Mouse (Mus musculus): ENCODE data around the gene F5. TPM values are rescaled to one million over a fixed set of nuclear protein-coding genes. Genes with fewer than 3 reads are reported as not detected.

The F5 gene
- polyA plus RNA-seq, 2 experiments from 2014 or later = not detected

DNA sequence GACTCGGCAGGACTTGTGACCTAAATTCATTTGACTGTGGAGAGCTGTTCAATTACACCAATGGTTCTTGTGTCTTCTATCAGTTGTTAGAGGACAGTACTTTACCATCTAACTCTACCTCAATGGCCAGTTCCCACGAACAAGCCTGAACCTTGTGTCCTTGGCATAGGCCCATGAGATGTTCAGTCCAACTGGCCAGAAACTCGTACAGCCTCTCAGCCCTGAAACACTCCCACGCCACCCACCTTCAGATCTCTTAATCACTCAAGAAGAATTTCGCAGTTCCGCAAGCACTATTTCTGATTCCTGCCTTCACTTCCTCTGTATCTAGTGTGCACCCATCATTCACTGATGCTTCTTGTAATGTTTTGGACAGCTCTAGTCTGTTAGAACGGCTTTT, 84.4 kb downstream of the F5 start:
- ATAC-seq = no peak

DNA sequence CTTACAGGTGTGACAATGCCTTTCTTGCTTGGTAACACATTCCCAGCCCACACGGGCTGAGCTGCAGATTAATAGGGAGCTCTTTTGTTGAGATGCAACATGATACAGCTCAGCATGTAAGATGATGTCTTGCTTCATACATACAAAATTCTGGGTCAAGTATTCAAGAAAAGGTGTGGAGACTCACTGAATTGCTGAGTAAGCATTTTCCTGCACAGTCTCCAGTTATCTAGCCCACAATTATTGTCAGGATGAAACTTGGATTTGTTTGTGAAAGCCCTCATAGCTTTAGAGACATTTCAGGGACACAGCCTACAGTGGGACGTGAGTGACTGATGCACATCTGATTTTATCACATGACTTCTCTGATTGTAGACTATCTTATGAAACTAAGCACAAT, 89.9 kb downstream of the F5 start:
- no peak for ATAC-seq

DNA sequence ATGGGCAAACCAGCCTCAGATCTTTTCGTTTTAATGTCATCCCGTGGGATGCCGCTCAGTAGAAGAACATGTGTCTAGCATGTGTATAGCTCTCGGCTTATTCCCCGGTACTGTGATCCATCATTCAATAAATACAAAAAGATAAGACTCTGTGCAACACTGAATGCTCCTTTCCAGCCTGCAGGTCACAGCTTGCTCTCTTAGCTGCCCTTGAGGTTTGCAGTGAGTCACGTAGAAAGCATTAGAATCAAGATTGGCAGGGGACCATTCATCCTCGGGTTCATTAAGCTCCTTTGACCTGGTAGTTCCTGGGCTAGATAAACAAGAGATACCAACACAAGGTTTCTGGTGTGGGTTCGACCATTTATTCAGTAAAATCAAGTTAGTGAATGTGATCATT, 91.2 kb downstream of the F5 start:
- ATAC-seq = no peak

DNA sequence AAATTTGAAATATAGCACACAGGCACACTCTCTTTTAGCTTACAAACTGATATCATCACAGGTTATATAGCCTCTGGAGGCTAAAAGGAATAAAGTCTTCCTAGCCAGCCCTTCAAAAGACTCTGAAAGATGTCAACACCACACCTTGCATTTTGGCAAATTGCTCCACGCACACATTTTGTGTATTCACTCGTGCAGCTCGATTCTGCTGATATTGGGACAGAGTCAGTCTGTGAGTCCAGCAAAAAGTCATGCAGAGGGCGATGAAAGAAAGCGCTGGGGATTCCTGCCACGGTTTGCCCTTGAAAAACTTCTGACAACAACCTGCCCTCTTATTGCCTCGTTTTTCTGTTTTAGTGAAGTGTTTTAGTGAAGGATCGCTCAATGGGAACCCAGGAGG, 95.8 kb downstream of the F5 start:
- ATAC-seq = no peak

DNA sequence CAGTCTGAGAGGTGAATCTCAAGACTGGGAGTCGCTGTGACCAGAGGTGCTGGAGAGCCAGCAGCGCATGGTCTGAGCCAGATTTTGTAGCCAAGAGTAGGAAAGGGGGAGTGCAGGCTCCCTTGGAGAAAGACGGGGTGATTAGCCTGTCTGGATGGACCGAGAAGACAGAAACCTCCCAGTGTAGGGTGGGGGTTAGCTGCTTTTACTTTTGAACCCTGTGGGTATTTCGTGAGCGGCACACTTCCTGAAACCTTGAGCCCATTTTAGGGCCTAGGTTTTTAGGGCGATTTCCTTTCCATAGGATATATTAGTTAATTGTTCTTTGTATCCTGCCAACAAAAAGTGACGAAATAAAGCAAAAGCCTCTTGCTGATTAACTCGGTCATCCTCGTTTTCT, 96.3 kb downstream of the F5 start:
- ATAC-seq = no peak

DNA sequence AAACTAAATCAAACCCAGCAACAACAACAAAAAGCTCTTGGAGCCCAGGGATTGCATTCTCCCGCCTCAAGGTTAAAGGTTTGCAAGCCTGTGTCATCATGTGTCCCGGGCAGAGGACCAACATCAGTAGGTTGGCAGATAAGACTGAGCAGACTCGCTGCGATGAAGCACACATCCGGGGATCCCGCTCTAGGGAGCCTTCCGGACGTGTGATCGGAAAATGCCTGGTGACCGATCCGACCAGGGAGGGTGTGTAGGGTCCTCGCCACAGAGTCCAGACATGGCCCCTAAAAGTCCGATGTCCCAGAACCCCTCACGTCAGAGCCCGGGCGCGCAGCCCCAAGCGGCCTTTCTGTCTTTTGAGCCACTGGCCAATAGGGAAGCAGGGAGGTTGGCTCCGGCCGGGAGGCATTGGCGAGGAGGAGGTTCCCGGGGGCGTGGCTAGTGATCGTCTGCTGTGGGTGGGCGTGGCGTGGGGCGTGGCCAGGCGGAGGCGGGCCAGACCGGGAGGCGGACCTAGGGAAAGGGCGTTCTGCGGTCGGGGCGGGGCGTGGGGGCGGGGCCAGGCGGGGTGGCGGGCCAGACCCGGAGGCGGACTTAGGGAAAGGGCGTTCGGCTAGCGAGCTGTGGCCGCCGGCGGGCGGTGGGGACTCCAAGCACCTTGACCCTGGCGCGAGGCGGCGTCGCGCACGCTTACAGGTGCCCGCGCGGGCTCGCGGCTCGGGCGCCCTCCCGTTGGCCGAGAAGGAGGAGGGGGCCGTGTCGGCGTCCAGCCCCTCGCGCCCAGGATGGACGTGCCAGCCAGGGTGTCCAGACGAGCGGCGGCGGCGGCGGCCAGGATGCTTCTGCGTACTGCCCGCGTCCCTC, 97.1 kb downstream of the F5 start, which contains the start of gene Slc19a2:
Slc19a2 (plus strand) TSS at position 582 of the 867 bp plus-strand sequence.
- peak; percentile 87 for ATAC-seq

DNA sequence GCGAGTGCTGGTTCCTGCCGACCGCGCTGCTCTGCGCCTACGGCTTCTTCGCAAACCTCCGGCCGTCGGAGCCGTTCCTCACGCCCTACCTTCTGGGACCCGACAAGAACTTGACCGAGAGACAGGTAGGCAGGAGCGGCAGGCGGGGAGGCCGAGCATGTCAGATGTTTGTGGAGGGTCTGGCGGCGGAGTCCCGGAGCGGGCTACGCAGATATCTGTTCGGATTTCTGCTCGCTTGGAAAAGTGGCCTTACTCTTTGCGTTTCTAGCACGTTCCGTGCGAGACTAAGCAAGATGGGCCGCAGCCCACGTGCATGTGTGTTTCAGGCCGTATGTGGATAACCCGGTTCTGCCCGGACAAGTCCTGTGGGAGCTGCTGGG, 97.7 kb downstream of the F5 start:
- peak; percentile 16 for ATAC-seq

DNA sequence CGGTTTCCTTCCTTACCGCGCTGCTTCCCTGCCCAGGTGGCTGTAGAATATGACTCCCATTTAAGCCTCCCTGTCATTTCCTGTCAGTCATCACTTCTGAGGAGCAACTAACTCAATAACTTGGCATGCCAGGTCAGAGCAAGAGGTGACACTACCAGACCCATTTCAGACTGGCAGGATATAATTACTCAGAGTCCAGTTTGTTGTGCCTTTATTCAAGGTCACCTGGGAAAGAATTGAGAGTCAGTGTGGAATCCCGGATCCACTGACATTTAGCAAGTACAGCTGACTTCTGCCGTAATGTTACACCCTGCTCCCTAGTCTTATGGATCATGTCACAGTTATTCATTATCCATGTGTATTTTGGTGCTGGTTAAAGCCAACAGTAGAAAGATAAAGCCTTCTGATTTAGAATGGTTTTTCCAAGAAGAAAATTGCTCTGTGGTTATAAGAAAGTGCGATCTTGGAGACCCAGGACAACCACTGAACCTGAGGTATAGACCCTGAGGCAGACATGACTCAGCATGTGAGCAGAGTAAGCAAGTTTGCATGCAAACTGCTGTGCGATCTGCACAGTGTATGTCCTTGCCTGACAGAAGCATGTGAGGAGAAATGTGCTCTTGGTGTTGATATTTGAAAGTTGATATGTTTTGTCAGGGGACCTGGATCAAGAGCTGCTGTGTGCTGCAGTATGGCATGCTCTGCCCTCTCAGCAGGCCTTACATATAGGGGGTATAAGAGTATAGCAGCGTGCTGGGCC, 98.9 kb downstream of the F5 start:
- no peak for ATAC-seq

DNA sequence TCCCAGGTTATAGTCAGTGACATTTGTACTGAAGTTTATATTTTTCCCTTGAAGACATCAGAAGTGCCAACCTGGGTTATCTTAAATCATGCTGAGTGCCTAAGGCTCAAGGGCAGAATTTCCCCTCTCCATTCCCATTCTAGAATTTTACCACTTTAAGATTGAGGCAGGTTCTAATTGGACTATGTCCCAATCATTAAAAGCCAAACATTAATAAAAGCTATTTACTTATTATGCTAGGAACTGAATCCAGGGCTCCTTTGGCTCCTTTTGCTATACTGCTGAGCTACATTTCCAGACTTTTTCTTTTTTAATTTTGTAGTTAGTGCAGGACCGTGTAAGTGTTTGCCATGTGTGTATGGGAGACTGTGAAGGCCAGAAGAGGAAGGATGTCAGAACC, 99.8 kb downstream of the F5 start:
- no peak for ATAC-seq

DNA sequence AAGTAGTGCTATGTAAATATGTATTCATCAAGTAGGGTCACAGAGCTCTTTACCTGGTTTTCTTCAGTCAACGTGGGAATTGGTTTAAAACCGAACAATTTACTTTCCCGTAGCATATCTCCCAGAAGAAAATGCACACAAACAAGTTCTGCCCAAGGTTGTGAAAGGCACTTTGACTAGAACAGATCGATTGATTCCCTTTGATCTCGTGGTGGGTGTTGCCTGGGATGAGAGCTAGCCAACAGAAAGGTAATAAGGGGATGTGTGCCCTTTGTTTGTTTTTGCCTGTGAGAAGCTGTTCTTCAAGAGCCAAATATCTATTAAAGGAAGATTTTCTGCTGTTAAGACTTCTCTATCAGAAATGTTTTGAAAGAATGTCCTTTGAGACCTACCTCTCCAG, 100.9 kb downstream of the F5 start:
- no peak for ATAC-seq

DNA sequence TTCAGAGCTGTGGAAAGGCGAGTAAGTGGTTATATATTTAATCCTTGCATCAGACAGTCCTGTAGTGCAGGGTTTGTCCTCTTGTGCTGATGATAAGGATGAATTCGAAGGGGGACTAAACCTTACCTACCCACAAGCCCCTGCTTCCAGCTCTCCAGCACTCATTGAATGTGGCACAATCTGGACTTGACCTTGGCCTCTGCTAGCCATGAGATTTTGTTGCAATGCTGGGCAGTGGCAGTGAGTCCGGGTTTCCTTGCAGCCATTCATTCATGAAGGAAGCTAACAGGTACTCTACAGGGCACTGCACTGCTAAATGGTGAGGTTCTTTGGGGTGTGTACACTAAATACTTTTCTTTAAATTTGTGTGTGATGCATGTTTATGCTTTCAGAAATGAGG, 103.2 kb downstream of the F5 start:
- ATAC-seq = no peak

DNA sequence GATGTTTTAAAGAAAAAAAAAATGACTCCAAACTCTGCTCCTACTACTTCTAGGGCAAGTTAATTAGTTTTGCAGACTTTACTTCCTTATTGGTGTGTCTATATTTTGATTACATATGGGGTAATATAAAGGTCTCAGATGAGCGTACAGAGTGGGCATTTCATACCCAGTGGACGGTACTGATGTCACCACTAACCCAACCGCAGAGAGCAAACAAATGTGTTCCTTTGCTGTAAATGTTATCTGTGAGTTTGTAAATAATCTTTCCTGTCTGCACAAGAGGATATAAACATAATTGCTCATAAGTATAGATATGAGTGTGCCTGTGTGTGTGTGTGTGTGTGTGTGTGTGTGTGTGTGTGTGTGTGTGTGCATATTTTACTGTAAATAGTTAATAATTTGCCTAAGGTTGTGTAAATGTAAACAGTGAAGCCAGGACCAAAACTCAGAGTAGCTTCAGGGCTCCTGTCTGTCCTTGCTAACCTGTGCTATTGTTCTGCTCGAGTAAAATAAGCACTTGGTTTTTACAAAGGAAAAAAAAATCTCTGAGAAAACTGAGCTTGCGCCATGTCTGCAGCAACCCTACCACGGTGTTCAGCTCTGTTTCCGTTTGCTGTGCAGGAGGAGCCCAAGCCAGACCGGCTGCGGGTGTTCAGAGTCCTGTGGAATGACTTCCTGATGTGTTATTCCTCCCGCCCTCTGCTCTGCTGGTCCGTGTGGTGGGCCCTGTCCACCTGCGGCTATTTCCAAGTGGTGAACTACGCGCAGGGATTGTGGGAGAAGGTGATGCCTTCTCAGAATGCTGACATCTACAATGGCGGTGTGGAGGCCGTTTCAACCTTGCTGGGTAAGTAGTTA, 108.8 kb downstream of the F5 start:
- no peak for ATAC-seq

DNA sequence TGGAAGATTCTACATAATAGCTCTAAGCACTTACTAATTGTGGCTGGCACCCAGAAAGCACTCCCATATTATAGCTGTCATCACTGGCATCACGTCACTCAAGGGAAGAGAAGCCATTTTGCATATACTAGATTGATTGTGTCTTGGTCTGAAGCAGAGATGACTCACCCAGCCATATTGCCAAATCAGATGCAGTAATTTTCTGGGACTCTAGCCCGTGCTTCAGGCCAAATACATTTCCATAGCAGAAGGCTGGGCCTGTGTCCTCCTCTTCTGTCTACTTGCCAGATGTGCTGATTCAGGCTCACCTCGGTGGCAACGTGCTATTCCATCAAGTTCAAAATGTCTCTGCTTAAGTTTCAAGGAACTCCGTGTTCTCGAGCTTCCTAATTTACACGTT, 109.9 kb downstream of the F5 start:
- no peak for ATAC-seq

Other genes starting within 250 kb of the F5 start
- gene Scyl3, start 222.7 kb upstream of the F5 start, polyA plus RNA-seq (2017; shearing (Covaris generic)) = 10 to 100 TPM; 20.4 to 21.8 TPM
- 1 to 10 TPM; 3.2 to 5.6 TPM for gene BC055324, start 157.0 kb upstream of the F5 start, polyA plus RNA-seq (2017; shearing (Covaris generic))
- gene Mettl18, start 156.9 kb upstream of the F5 start, polyA plus RNA-seq (2017; shearing (Covaris generic)) = 10 to 100 TPM; 15.8 to 19.6 TPM
- not detected for gene Sele, start 103.6 kb upstream of the F5 start, polyA plus RNA-seq (2017; shearing (Covaris generic))
- 100 to 1,000 TPM; 486 to 518 TPM for gene Sell, start 89.9 kb upstream of the F5 start, polyA plus RNA-seq (2017; shearing (Covaris generic))
- gene Selp, start 36.6 kb upstream of the F5 start, polyA plus RNA-seq (2017; shearing (Covaris generic)) = 1 to 10 TPM; 1.9 to 4.3 TPM
- 1 to 10 TPM; 2.1 to 2.7 TPM for gene Slc19a2, start 97.2 kb downstream of the F5 start, polyA plus RNA-seq (2017; shearing (Covaris generic))
- gene Ccdc181, start 123.7 kb downstream of the F5 start, polyA plus RNA-seq (2017; shearing (Covaris generic)) = 10 to 100 TPM in 1 of 2 experiments, 1 to 10 TPM in 1; 9.9 to 10.8 TPM
- gene Nme7, start 152.3 kb downstream of the F5 start, polyA plus RNA-seq (2017; shearing (Covaris generic)) = 10 to 100 TPM; 12.4 to 19.6 TPM
- 10 to 100 TPM; 17.9 to 21.2 TPM for gene Blzf1, start 155.7 kb downstream of the F5 start, polyA plus RNA-seq (2017; shearing (Covaris generic))

All from activated CD4-positive, CD25-positive, alpha-beta regulatory T cell, adult 4 months (primary cell).